Mouse (Mus musculus) heart, postnatal 4 days (tissue): ENCODE measurements at regions not wholly inside any gene's neighbourhood (a gene's known extent, or its start where the extent isn't known, plus 50 kb on each side); places are given as distances from the start of the nearest gene placed in this dataset.

Experiments
- DNase-seq: peaks from one replicate; pipeline ENCODE4 v3.0.0; 2021

GRCm38 (mm10) chr4:125439856-125440255 lies 50.6 kb upstream of the Grik3 start:
- DNase-seq, result no peak

- DNase-seq, result no peak
Measured at GRCm38 (mm10) chr4:125437161-125437822, 53.2 kb upstream of the Grik3 start.

GRCm38 (mm10) chr4:125433511-125433910 lies 57.0 kb upstream of the Grik3 start:
- DNase-seq, result no peak

GRCm38 (mm10) chr4:125431648-125432047 lies 58.9 kb upstream of the Grik3 start:
- DNase-seq, result no peak

GRCm38 (mm10) chr4:125430845-125431244 lies 59.7 kb upstream of the Grik3 start:
- no peak for DNase-seq

- no peak for DNase-seq
Measured at GRCm38 (mm10) chr4:125428736-125429135, 61.8 kb upstream of the Grik3 start.

- no peak for DNase-seq
Measured at GRCm38 (mm10) chr4:125420561-125421241, 69.8 kb upstream of the Grik3 start.

- DNase-seq, result no peak
Measured at GRCm38 (mm10) chr4:125419491-125420255, 70.8 kb upstream of the Grik3 start.

- no peak for DNase-seq
Measured at GRCm38 (mm10) chr4:125415308-125415707, 75.2 kb upstream of the Grik3 start.

- DNase-seq, result peak; percentile 6
Measured at GRCm38 (mm10) chr4:125413833-125414719, 76.4 kb upstream of the Grik3 start.

- no peak for DNase-seq
Measured at GRCm38 (mm10) chr4:125410736-125411441, 79.6 kb upstream of the Grik3 start.

GRCm38 (mm10) chr4:125399376-125400112 lies 91.0 kb upstream of the Grik3 start:
- no peak for DNase-seq

GRCm38 (mm10) chr4:125397007-125397461 lies 93.5 kb upstream of the Grik3 start:
- DNase-seq, result no peak

- DNase-seq, result no peak
Measured at GRCm38 (mm10) chr4:125391269-125391668, 99.2 kb upstream of the Grik3 start.

- DNase-seq, result no peak
Measured at GRCm38 (mm10) chr4:125385811-125386210, 104.7 kb upstream of the Grik3 start.

GRCm38 (mm10) chr4:125364011-125364410 lies 126.5 kb upstream of the Grik3 start:
- DNase-seq, result no peak

GRCm38 (mm10) chr4:125361611-125362520 lies 128.6 kb upstream of the Grik3 start:
- no peak for DNase-seq

GRCm38 (mm10) chr4:125358356-125358755 lies 132.1 kb upstream of the Grik3 start:
- no peak for DNase-seq

- no peak for DNase-seq
Measured at GRCm38 (mm10) chr4:125356441-125356840, 134.1 kb upstream of the Grik3 start.

- DNase-seq, result no peak
Measured at GRCm38 (mm10) chr4:125354742-125355141, 135.8 kb upstream of the Grik3 start.
